Mouse (Mus musculus): ENCODE results near the gene Gpx4.

DNA sequence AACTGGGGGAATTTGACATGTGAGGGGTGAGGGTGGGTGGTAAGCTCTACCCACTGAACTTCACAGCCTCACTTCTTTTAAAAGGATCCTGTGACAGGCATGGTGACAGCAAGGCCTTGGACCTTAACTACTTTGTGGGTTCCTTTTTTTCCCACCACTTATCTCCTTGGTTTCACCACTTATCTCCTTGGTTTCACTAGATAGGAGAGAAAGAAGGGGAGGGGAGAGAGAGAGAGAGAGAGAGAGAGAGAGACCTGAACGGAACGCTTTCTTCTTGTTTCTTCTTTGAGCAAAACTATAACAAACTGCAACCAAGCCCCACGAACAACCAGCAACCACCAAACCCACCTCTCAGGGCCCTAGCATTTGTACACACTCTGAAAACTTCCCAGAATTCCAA, 1.9 kb downstream of the Gpx4 start:
- TF ChIP-seq POLR2A (IDR thresholded peaks at IDR 0.05; ENCODE audit: insufficient read depth, low read depth, low read length), result no peak
- TF ChIP-seq CTCF (IDR thresholded peaks at IDR 0.05; ENCODE audit: insufficient read depth, low read depth, low read length), result no peak

All from olfactory bulb, adult 2 months (tissue).